Mouse (Mus musculus) lung, adult 2 months (tissue): ENCODE measurements around the gene Nt5m.
A peak's percentile ranks its signal among the peaks of the same experiment; 100 is the strongest.

Experiments
- CTCF ChIP-seq: fragments of 200-500 bp; IDR thresholded peaks from 2 replicates; pipeline ENCODE4 v1.5.1; 2011; ENCODE audit warnings: mild to moderate bottlenecking, low read length, control low read depth; ENCODE audit not compliant: insufficient read depth
- POLR2A ChIP-seq: fragments of 200-500 bp; IDR thresholded peaks from 2 replicates; pipeline ENCODE4 v1.6.1; 2011; ENCODE audit warnings: low read depth, mild to moderate bottlenecking, control low read depth, low read length, borderline replicate concordance; ENCODE audit errors: extremely low read depth

DNA sequence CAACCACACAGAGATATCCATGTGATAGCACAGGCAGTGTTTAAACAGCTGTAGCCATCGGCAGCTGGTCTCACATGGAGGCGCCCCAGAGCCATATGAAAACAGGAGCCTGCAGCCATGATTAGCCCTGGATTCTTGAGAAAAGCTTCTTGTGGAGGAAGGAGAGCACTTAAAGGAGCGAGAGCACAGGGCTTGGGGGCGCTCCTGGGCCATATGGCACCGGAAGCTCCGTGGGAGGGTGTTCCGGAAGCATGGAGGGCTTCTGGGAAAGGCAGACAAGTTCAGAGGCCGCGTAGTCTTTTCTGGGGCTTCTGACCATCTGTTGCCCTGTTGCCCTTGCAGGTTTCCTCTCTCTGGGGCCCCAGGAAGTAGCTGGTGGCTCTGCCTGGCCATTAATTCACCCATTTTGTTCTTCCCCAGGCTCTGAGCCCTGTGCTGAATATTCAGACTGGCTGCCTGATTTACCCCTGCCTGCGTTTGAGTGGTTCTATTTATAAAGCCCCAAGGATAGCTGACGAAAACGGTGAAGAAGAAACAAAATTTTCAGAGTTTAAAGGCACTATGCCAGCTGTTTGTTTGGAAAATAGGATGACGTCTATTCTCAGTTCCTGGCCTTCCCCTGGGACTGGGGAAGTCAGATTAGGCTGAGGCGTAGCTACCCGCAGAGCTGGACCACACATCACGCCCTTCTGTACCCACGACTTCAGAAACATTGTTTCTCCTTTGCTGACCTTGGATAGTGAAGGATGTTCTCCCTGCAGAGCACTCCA lies 46.2 kb downstream of the Nt5m start:
- TF ChIP-seq CTCF (0 out of 2 replicates have a peak, but pooled peaks have one; percentile 9), POLR2A (no peak)
